Mouse (Mus musculus): ENCODE data around the gene Adam23. TPM values are rescaled to one million over a fixed set of nuclear protein-coding genes. Genes with fewer than 3 reads are reported as not detected.

Adam23 gene
- under 1 TPM in 1 of 2 experiments, not detected in 1; 0.95 TPM for polyA plus RNA-seq (2017; shearing (Covaris generic))

DNA sequence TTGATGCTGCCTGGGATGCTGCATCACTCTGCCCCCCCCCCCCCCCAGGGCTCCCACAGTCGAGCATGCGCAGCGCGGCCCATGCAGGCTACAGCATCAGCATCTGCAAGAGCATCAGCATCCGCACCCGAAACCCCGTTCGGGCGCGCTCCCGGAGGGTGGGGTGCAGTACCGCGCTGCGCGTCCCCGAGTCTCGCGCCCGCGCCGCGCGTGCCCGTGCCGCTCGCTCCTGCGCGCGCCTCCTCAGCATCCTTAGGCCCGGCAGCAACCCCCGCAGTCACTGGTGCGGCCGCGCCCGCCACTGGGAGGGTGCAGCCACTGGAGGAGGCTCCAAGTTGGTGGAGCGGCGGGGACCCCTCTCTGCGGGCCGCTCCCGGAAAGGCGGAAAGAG is at the start of gene Adam23:
TSS of gene Adam23 (plus strand) at position 236 of the 391 bp plus-strand sequence.
- ATAC-seq: no peak

DNA sequence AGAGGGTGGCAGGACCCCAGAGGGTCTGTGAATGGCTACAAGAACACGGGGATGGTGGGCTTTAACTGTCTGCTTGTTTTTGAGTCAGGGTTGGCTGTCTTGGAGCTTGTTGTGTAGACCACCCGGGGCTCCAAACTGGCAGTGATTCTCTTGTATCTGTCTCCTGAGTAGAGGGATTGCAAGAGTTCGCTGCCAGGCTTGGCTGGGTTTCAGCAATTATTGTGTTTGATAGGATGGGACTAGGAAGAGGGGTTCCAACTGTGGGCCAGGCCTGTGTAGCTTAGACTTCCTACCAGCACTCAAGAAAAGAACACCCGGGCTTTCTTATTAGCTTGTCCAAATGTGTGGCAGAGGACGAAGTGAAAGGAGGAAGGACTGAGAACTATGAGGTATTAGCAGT is 44.6 kb upstream of the Adam23 start:
- no peak for ATAC-seq

- no peak for ATAC-seq
Measured at GRCm38 (mm10) chr1:63403601-63404000, 42.1 kb upstream of the Adam23 start.

DNA sequence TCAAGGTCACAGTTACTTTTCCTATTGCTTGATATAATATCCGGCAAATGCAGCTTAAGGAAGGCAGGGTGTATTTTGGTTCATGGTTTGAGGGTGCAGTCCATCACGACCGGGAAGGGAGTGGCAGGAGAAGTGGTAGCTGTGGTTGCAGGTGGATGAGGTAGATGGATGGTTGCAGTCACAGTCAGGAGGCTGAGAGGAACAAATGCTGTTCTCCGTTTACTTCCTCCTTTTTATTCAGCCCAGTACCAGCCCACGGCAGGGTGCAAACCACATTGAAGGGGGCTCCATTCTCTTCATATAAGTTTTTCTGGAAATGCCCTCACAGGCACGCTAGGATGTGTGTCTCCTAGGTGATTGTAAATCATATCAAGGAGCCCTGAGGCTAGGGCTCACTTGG is 37.3 kb upstream of the Adam23 start:
- ATAC-seq: no peak

DNA sequence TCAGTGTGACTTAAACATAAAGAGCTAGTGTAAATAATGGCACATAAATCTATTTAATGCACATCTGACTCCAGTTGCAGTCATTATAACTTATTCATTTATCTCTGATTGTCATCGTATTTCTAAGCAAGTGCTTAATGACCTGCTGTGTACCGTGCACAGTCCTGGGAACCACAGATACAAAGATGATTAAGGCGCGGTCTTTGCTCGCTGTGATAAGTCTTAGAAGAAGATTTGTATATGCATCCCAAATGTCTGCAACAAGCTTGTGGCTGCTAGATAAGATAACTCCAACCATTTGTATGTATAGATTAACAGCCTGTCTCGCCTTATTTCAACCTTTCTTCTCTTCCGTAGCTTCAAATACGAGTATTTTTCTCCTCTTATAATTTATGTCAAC is 27.2 kb upstream of the Adam23 start:
- no peak for ATAC-seq

DNA sequence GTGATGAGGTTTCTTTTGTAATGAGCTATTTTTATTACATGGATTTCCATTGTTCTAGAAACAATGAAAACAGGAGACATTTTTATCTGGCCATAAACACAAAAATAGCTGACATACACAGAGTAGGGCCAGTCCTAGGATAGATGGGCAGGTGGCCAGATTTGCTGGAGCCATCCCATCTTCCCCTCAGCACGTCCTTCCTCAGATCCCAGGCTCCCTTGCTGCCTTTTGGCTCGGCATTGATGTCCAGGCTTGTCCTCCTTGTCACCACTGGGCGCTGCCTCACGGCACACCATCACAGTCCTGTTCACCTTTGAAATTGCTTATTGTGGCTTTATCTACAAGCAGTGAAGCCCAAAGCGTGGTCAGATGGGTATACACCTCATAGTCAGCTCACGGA is 15.0 kb upstream of the Adam23 start:
- no peak for ATAC-seq

GRCm38 (mm10) chr1:63431166-63431565 is 14.5 kb upstream of the Adam23 start:
- no peak for ATAC-seq

- ATAC-seq: no peak
Measured at GRCm38 (mm10) chr1:63431842-63432241, 13.8 kb upstream of the Adam23 start.

- ATAC-seq: no peak
Measured at GRCm38 (mm10) chr1:63434052-63434451, 11.6 kb upstream of the Adam23 start.

DNA sequence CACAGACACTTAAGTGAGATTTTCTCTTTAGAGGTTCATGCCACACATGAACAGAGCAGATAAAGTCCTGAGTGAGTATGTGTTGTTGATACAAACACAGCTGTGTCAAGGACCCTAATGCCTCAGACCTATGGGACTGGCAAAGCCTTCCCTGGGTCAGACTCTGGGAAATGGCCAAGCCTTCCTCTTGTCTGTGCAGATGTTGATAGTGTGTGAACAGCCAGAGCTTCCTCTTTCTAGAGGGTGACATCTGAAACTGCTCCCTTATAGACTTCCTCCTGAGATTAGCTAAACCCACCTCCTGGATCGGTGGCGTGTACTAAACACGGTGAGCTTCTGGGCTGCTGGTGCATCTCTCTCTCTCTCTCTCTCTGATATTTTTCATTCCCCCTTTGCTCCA is 8.2 kb upstream of the Adam23 start:
- no peak for ATAC-seq

GRCm38 (mm10) chr1:63442186-63442585 is 3.5 kb upstream of the Adam23 start:
- no peak for ATAC-seq

DNA sequence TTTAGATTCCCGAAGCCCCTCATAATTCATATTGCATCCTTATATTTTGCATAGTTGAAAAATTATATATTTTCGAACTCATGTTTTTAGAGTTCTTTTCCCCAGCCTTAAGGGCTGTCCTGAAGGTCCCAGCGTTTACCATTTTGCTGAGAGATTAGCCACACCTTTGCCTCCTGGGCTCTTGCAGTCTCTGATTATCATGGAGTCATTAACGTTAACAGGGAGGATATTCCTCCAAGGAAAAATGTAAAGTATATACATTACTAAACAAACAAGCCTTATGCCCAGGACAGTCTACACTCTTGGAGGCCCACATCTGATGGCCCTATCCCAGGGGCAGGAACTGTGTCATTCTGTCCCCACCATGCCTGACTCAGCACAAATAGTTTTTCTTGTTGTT is 3.1 kb upstream of the Adam23 start:
- no peak for ATAC-seq

GRCm38 (mm10) chr1:63445149-63445609 is 512 bp upstream of the Adam23 start:
- no peak for ATAC-seq

DNA sequence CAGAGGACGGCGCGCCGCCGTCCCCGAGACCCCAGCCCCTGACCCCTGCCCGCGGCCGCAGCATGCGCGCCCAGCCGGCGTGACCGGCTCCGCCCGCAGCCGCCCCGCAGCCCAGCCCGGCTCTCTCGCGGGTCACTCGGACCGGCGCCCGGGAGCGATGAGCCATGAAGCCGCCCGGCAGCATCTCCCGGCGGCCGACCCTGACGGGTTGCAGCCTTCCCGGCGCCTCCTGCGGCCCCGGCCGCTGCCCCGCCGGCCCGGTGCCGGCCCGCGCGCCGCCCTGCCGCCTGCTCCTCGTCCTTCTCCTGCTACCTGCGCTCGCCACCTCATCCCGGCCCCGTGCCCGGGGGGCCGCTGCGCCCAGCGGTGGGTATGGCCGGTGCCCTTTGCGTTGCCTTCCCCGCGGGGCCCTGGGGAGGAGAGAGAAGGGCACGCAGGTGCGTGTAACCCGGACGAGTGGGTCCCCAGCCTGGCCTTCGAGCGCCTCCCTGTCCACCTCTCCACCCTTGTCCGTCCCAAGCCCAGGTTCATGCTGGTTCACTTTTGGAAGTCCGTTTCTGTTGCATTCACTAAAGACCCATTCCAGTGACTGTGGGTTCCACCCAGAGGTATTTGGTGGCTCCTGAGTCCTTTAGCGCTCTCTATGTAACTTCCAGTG is 485 bp downstream of the Adam23 start:
- ATAC-seq: no peak

GRCm38 (mm10) chr1:63446721-63447120 is 1.0 kb downstream of the Adam23 start:
- ATAC-seq: no peak

- no peak for ATAC-seq
Measured at GRCm38 (mm10) chr1:63450091-63450490, 4.4 kb downstream of the Adam23 start.

DNA sequence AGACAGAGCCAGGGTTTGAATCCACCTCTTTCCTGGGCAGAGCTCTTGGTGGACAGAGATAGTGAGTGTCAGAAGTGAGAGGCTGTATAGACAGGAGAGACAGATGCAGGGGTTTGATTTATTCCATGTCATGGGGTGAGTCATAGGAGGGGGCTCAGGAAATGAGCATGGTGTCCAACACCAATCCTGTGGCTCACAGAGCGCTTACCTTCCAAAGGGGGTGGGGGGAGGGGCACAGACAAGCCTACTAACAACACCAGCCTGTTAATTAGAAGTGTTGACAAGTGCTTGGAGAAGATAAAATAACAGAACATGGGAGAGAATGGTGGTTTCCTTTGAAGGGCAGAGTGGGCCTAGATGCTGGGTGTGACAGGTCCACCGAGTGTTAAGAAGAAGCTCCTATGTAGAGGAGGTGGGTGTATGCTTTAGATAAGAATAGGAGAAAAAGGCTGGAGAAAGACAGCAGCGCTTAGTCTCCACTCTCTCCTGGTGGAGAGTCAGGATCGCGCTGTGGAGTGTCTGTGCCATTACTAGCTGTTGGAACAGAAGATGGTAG is 7.7 kb downstream of the Adam23 start:
- no peak for ATAC-seq

DNA sequence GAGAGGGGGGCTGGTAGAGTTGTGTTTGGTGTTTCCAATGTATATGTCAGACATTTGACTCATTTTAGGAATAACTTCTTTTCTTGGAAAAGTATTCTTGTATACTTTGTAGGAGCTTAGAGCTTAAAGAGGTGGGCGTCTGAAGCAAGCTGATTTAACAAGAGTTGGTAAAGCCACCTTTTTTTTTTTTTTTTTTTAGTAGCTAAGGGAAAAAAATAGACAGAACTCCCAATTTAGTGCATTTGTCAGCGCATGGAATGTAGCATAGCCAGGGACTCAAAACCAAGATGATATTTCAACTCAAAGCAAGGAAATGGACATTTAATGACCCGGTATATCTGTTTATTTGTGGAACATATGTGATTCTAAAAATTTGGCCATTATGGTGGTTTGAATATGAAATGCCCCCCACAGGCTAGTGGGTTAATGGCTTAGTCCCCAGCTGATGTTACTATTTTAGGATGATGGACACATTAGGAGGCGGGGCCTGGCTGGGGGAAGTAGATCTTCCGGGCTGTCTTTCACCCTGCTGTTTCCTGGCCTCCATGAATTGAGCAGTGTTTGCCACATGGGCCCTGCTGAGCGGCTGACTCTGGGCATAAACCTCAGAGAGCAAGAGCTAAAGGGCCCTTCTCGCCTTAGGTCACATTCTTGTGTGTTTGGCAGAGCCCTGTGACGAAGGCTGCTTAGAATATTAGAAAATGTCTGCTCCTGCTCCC is 12.3 kb downstream of the Adam23 start:
- ATAC-seq: no peak

DNA sequence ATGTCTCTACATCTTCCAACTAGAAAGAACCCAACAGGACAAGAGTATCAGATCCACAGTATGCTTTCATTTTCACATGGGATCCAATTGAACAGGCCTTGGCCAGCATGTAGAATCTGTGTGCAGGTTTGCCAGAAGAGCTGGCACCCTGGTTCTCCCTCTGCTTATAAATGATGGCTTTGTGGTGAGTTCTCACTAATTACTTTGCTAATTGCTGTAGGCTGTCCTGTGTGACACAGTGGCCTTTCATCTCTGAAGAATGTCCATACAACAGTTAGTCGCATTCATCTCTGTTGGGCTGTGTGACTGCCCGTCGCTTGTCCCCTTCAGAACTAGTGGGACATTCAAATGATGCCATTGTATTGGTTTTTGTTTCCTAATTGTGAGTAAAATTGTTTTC is 13.5 kb downstream of the Adam23 start:
- no peak for ATAC-seq

DNA sequence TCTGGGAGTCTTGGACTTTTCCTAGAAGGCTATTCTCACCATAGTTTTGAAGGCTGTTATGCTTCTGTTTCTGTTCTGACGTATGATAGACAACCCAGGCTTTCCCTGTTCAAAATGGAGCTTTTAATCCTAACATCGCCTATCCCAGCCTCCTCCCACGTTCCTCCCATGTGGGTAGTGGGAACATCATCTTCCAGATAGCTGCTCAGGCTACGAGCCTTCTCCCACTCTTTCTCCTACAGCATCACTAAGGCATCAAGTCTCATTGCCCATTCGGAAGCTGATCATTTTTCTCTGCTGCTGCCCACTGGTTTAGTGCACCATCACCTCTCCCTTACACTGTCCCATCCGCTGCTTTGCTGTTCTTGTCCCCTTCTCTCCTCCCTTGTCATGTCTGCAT is 14.2 kb downstream of the Adam23 start:
- ATAC-seq: no peak

DNA sequence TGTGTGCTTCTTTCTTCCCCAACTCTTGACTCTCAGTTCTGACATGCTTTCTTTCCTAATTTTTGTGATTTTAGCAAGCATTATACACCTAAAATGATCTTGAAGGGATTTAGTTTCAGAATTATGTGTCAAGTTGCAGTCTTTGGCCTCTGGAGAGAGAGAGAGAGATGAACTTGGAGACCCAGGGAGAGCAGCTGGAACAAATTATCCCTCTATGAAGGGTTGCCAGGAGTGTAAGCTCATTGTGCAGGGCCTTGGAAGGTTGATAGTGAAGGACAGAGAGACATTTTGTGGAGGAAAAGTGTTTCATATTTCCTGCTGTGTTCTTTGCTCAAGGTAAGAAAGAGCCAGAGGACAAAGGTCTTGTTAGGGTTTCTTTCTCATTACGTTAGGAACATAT is 18.8 kb downstream of the Adam23 start:
- ATAC-seq: no peak

GRCm38 (mm10) chr1:63473272-63473671 is 27.6 kb downstream of the Adam23 start:
- no peak for ATAC-seq

GRCm38 (mm10) chr1:63473696-63474095 is 28.0 kb downstream of the Adam23 start:
- ATAC-seq: no peak

- ATAC-seq: no peak
Measured at GRCm38 (mm10) chr1:63478946-63479345, 33.3 kb downstream of the Adam23 start.

Measured in CD4-positive, CD25-positive, alpha-beta regulatory T cell, adult 4 months (primary cell).